Mouse (Mus musculus): ENCODE results near the gene Stard3nl. TPM values are rescaled to one million over a fixed set of nuclear protein-coding genes. Genes with fewer than 3 reads are reported as not detected.
"Not testable (repeated sequence)": the region's sequence is repeated elsewhere in the genome, so short reads cannot be mapped to it uniquely, and the experiment has no call there.

Stard3nl gene
- total RNA-seq, 1 experiment from 2014 or later: 17.1 TPM

GRCm38 (mm10) chr13:19389434-19389833, 6.2 kb downstream of the Stard3nl start:
- ATAC-seq (replicated peaks; ENCODE audit: low read depth, poor library complexity, severe bottlenecking): no peak

GRCm38 (mm10) chr13:19385226-19385625, 10.4 kb downstream of the Stard3nl start:
- no peak for ATAC-seq (replicated peaks; ENCODE audit: low read depth, poor library complexity, severe bottlenecking)

DNA sequence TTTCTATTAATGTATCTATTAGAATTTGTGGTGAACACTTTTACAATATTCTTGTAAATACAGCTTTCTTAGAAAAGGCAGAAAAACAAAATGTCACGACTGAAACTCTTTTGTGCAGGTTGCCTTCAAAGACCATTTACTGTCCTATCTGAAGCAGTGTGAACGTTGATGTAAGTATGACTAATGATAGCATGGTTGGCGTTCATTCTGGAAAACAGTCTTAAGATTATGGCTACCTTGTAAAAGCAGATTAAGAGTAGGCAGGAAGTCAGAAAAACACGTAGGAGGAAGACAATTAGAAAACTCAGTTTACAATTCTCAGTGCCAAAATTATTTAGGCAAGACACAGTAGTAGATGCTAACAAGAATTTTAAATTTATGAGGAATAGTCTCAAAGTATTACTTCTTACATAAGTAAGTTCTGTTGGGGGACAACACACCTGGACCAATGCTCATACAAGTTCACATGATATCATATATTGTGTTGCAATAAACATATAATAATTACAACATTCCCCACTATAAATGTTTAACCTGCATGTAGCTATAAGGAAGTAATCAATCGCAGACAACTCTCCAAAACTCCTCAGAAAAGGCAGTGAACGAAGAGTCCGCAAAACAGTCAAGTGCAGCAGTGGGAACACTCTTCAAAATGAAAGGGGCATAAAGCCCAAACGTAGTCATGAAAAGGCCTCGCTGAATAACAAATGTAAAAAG, 14.3 kb downstream of the Stard3nl start:
- no peak for ATAC-seq (replicated peaks; ENCODE audit: low read depth, poor library complexity, severe bottlenecking)

DNA sequence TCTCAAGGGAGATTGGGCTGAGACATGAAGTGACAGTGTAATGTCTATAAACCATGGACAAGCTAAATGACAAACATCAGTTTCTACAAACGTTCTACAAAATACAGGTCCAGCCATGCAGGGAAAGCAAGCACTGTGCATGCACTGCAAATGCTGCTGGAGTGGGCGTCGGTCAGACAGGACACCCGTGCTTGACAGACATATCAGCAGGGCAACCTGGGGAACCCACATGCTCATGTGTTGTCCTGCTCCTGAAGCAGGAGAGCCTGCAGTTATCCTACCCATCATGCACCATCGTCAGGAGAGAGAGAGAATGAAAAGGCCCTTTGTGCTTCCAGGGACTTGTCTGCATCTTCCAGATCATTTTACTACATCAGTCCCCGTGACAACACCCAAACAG, 16.3 kb downstream of the Stard3nl start:
- no peak for ATAC-seq (replicated peaks; ENCODE audit: low read depth, poor library complexity, severe bottlenecking)

DNA sequence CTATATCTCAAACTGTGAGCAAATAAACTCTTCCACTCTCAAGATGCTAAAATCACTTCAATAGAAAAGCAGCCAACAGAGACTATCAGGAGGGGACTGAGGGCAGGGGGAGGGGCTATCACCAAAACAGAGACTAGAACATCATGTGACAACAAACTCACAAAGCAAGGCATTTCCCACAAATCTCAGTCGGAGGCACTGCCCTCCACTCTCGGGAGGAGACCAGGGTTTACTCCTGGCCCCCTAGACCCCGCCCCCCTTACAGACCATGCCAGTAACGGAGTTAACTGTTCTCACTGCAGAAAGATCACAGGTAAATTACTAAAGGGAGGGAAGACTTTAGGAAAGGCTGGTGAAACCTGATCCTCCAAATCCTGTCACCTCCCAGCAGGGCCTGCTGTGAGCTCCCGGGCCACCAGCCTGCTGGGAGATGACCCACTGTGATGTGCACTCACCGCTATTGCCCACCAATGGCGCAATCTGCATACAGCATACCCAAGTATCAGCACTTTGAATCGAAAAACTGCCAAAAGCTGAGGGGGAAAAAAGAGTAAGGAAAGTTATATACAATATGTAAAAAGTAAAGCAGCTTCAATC, 23.4 kb downstream of the Stard3nl start:
- ATAC-seq (replicated peaks; ENCODE audit: low read depth, poor library complexity, severe bottlenecking): no peak

GRCm38 (mm10) chr13:19368817-19369216, 26.8 kb downstream of the Stard3nl start:
- no peak for ATAC-seq (replicated peaks; ENCODE audit: low read depth, poor library complexity, severe bottlenecking)

DNA sequence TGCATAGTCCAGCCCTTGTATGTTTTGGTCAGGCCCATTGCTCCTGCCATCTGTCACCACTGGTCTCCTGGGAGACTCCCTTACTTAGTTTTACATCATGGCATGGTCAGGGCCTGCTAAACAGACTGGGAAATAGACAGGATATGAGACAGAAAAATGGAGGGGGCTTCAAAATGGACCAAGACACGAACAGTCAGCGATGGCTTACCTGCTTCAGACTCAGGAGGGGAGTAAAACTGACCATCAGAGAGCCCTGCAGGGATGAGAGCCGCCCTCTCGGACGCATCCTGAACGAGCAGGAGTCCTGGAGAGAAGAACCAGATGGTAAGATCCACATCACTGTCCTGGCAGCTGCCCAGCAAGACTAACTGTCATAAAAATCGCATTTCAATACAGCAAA, 28.1 kb downstream of the Stard3nl start:
- no peak for ATAC-seq (replicated peaks; ENCODE audit: low read depth, poor library complexity, severe bottlenecking)

- no peak for ATAC-seq (replicated peaks; ENCODE audit: low read depth, poor library complexity, severe bottlenecking)
Observed at GRCm38 (mm10) chr13:19366866-19367265, 28.7 kb downstream of the Stard3nl start.

- peak; percentile 89 for ATAC-seq (replicated peaks; ENCODE audit: low read depth, poor library complexity, severe bottlenecking)
Observed at GRCm38 (mm10) chr13:19365596-19365995, 30.0 kb downstream of the Stard3nl start.

- ATAC-seq (replicated peaks; ENCODE audit: low read depth, poor library complexity, severe bottlenecking): peak; percentile 45; the same call in 1 of the 2 replicates
Observed at GRCm38 (mm10) chr13:19364245-19364772, 31.3 kb downstream of the Stard3nl start.

DNA sequence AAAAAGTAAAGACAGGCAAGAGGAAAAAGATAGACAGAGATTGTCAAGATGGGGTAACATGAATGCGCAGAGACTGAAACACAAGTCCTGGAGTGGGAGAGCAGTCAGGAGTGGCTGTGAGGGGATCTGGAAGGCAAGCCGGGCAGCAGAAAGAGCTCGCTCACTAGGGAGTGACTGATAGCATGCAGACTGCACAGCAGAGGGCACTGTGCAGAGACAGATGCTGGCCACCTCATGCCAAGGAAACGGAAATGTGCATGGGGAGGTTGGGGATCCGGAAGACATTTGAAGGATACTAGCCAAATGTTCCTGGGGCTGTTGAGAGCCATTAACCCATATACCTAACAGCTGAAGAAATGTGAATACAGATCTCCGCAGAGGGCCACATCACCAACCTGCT, 33.2 kb downstream of the Stard3nl start:
- no peak for ATAC-seq (replicated peaks; ENCODE audit: low read depth, poor library complexity, severe bottlenecking)

GRCm38 (mm10) chr13:19358027-19358426, 37.6 kb downstream of the Stard3nl start:
- no peak for ATAC-seq (replicated peaks; ENCODE audit: low read depth, poor library complexity, severe bottlenecking)

- no peak for ATAC-seq (replicated peaks; ENCODE audit: low read depth, poor library complexity, severe bottlenecking)
Observed at GRCm38 (mm10) chr13:19357301-19357700, 38.3 kb downstream of the Stard3nl start.

- no peak for ATAC-seq (replicated peaks; ENCODE audit: low read depth, poor library complexity, severe bottlenecking)
Observed at GRCm38 (mm10) chr13:19356720-19357119, 38.9 kb downstream of the Stard3nl start.

DNA sequence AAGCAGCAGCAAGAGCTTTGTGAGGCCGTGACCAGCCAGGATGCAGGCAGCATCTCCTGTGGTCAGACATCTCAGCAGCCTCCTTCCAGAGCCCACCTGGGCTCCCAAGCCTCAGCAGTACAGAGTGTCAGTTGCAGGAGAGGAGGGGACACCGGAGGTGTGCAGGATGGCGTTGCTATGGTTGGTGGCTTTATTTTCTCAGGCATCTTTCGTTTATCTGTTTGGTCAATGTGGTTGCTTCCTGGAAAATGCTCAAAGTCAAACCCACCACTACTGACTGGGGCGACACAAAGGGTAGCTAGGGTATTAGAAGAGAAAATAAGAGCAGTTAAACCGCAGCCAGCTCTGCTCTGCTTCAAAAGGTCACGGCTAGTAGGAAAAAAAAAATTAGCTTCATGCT, 39.5 kb downstream of the Stard3nl start:
- peak; percentile 29; the same call in 1 of the 2 replicates for ATAC-seq (replicated peaks; ENCODE audit: low read depth, poor library complexity, severe bottlenecking)

- no peak for ATAC-seq (replicated peaks; ENCODE audit: low read depth, poor library complexity, severe bottlenecking)
Observed at GRCm38 (mm10) chr13:19352795-19353194, 42.8 kb downstream of the Stard3nl start.

DNA sequence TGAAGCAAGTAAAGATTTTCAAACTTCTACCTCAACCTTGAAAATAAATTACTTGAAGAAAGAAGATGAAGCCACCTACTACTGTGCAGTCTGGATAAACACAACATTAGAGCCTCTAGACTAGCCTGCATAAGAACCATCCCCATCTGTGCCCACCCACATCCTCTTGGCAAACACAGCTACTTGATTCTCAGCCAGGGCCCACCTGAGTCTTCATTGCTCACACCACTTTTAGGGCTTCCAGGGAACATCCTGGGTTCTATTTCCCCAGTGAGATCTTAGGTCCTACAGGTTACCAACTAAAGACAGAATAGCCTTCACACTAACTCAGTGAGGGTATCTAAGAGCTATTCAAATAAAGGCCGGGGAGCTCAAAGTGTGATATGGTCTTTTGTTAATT, 55.2 kb downstream of the Stard3nl start:
- ATAC-seq (replicated peaks; ENCODE audit: low read depth, poor library complexity, severe bottlenecking): not testable (repeated sequence)

GRCm38 (mm10) chr13:19336310-19336709, 59.3 kb downstream of the Stard3nl start:
- not testable (repeated sequence) for ATAC-seq (replicated peaks; ENCODE audit: low read depth, poor library complexity, severe bottlenecking)
